Mouse (Mus musculus): ENCODE results near the gene Cdk20.

DNA sequence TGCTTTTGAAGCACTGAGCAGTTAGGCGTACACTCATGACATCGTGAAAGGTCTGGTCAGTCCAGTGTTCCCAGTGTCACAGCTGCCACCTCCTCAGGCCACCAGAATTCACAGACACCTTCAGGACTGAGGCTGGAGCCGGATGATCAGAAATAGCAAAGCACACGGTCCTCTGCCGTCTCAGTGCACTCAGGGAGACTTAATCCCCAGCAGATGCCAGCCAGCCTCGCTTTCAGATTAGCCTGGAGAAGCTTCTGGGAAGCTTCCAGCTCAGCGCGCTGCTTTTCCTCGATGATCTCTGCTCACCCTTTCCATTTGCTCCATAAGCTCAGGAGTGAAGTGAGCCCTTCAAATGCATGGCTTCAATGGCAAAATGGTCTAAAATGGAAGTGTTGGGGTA lies 33.1 kb downstream of the Cdk20 start:
- TF ChIP-seq GATA1 (IDR thresholded peaks at IDR 0.05; ENCODE audit: borderline replicate concordance, low read length) (no peak), FLI1 (IDR thresholded peaks at IDR 0.05; ENCODE audit: low read length) (no peak)
